Mouse (Mus musculus) liver, embryonic 14.5 days (tissue): ENCODE measurements around the gene Cox10. TPM values are rescaled to one million over a fixed set of nuclear protein-coding genes. Genes with fewer than 3 reads are reported as not detected.

ENCODE experiments used
- ATAC-seq: fragments of 200-750 bp; cut with Nextera tagmentation; 2 replicates; pipeline ENCODE4 v1.8.0; 2017; ENCODE audit warnings: moderate number of reproducible peaks, mild to moderate bottlenecking, moderate library complexity; ENCODE audit not compliant: insufficient read depth
- DNase-seq, 3 experiments: peaks; one replicate each; pipeline ENCODE4 v3.0.0-alpha.2; 2012 to 2013; ENCODE audit warnings: low read depth in 3 of 3, low spot score in 3 of 3
- H3K27ac ChIP-seq: fragments of 300-500 bp; sonication (generic); 2 replicates; pipeline ENCODE4 v1.5.1; 2014; ENCODE audit warnings: moderate library complexity, mild to moderate bottlenecking, control low read depth, inconsistent platforms
- H3K27me3 ChIP-seq: fragments of 300-500 bp; sonication (generic); 2 replicates; pipeline ENCODE4 v1.6.1; 2014; ENCODE audit warnings: mild to moderate bottlenecking, low read length, moderate library complexity; ENCODE audit not compliant: control insufficient read depth, insufficient read depth
- H3K36me3 ChIP-seq: fragments of 300-500 bp; sonication (generic); replicated peaks from 2 replicates; pipeline ENCODE4 v1.6.1; 2014; ENCODE audit warnings: low read depth; ENCODE audit not compliant: control insufficient read depth, insufficient read depth
- H3K4me1 ChIP-seq, 2 experiments: fragments of 200-500 bp in 1 of 2; fragments of 300-500 bp in 1 of 2; sonication (generic) in 1 of 2; replicated peaks; 2 replicates each; pipeline ENCODE4 v1.6.1; 2012 to 2014; ENCODE audit warnings: antibody characterized with exemption in 1 of 2, inconsistent platforms in 1 of 2, low read length in 1 of 2; ENCODE audit not compliant: control insufficient read depth in 2 of 2, insufficient read depth in 2 of 2
- H3K4me2 ChIP-seq: fragments of 300-500 bp; sonication (generic); 2 replicates; pipeline ENCODE4 v1.6.1; 2014; ENCODE audit warnings: low read depth, mild to moderate bottlenecking, control low read depth, moderate library complexity
- H3K4me3 ChIP-seq, 2 experiments: fragments of 200-500 bp in 1 of 2; fragments of 300-500 bp in 1 of 2; sonication (generic) in 1 of 2; 2 replicates each; pipeline ENCODE4 v1.5.1; 2012 to 2014; ENCODE audit warnings: low read depth in 2 of 2, low read length in 2 of 2, mild to moderate bottlenecking in 2 of 2, control low read depth in 1 of 2, inconsistent platforms in 1 of 2, moderate library complexity in 1 of 2; ENCODE audit not compliant: insufficient read depth in 1 of 2
- H3K9ac ChIP-seq: fragments of 300-500 bp; sonication (generic); replicated peaks from 2 replicates; pipeline ENCODE4 v1.6.1; 2014; ENCODE audit warnings: mild to moderate bottlenecking, control low read depth, moderate library complexity
- H3K9me3 ChIP-seq: fragments of 300-500 bp; sonication (generic); 2 replicates; pipeline ENCODE4 v1.6.1; 2016; ENCODE audit warnings: low read length, mixed read lengths; ENCODE audit not compliant: control insufficient read depth
- CTCF ChIP-seq: IDR thresholded peaks from 2 replicates; pipeline ENCODE4 v1.5.1; 2016; ENCODE audit warnings: antibody characterized with exemption, low read depth, control low read depth
- EP300 ChIP-seq: IDR thresholded peaks from 2 replicates; pipeline ENCODE4 v1.6.1; 2016; ENCODE audit warnings: antibody characterized with exemption, low read depth
- WGBS: fragments of 180-500 bp; shearing (Covaris S2); extraction: QIAGEN DNeasy Blood & Tissue Kit; methylation state at CpG from one replicate; pipeline ENCODE4 v1.1.7; 2014; ENCODE audit not compliant: insufficient replicate concordance; 5-methylcytosine and 5-hydroxymethylcytosine counted together
- polyA plus RNA-seq, 2 experiments: library from polyadenylated mRNA; depleted of rRNA in 1 of 2; stranded (reverse) in 1 of 2; unstranded in 1 of 2; fragments of >200 nt; fragmentation: Nextera tagmentation in 1 of 2; extraction: Ambion mirVana in 1 of 2; gene quantifications; 2 replicates each; pipeline versions ENCODE4 v1.2.1 to v1.2.3; 2012 to 2014

The Cox10 gene
- polyA plus RNA-seq, 2 experiments, result 4.3 to 9.2 TPM

DNA sequence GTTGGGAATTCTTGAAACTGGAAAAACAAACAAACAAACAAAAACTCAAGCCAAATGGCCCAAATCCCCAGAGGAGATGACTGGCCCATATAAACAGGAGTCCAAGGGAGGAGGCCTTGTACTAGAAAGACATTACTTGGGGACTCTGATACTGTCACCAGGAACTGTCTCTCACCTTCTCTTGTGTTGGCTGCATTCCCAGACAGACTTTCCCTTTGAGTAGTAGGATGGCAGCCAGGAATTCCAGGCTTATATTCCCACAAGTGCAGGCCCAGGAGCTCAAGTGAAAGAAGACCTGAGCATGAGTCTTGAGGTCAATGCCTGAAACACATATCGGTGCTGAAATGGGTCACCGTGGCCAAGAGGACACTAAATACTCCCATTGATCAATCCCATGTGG is 132.2 kb downstream of the Cox10 start:
- Histone ChIP-seq H3K4me1 (0 out of 4 replicates have a peak, but pooled peaks cover 0 to 2% of the 10 kb centered on the region in 2 experiments), H3K4me2 (no peak overlapping the region), H3K4me3 (no peak overlapping the region), H3K9ac (no peak overlapping the region), H3K36me3 (no peaks in the 10 kb centered on the region), H3K27me3 (no peaks in the 10 kb centered on the region), H3K9me3 (no peaks in the 10 kb centered on the region), H3K27ac (no peak overlapping the region)
- 82% methylated on average over 2 of the region's 2 CpGs for WGBS
- TF ChIP-seq EP300 (no peak), CTCF (no peak)
- no peak for DNase-seq
- ATAC-seq, result no peak

DNA sequence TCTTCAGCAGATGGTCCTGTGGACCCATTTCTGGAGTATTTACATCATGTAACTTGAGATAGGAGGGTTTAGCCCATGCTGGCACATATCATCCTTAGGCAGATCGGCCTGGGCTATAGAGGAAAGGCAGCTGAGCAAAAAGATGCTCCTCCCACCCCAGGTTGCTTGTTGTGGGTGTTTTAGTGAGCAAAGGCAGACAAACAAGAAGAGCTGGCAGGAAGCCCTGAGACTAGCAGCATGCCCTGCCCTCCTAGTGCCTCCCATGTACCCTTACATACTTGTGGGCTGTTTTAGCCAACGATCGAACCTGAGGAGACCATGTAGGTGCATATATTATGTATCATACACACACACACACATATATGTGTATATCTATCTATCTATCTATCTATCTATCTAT is 135.3 kb downstream of the Cox10 start:
- Histone ChIP-seq H3K27me3 (no peaks in the 10 kb centered on the region), H3K4me3 (no peak overlapping the region), H3K27ac (no peak overlapping the region), H3K9ac (no peak overlapping the region), H3K9me3 (no peaks in the 10 kb centered on the region), H3K36me3 (no peaks in the 10 kb centered on the region), H3K4me2 (no peak overlapping the region), H3K4me1 (no peaks in the 10 kb centered on the region)
- no peak for DNase-seq
- TF ChIP-seq EP300 (no peak), CTCF (no peak)
- ATAC-seq, result no peak
- 73% methylated on average over 3 of the region's 3 CpGs for WGBS

DNA sequence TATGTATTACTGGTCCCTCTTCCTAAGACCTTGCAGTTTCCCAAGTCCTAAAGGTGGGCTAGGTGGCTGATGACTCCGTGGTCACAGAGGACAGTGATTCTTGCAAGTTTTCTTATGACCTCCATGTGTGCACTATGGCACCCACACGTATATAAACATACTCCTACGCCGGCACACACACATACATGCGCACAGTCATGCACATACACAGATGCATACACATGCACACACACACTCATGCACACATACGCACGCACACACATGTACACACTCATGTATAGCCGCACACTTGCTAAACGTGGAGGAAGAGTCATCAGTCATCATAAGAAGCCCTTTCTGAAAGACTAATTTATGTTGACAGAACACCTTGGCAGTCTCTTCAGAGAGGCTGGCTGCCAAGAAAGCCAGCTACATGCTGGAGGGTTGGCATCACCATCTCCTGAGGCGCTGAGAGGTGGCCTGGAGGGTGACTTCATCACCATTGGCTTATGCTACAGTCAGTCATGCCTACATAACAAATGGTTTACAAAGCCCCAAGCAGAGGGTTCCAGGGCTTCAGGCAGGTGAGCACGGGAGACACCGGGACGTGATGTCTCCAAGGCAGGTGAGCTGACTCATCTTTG is 135.9 kb downstream of the Cox10 start:
- Histone ChIP-seq H3K4me2 (no peak overlapping the region), H3K9me3 (no peaks in the 10 kb centered on the region), H3K27me3 (no peaks in the 10 kb centered on the region), H3K4me3 (no peak overlapping the region), H3K27ac (no peak overlapping the region), H3K4me1 (no peaks in the 10 kb centered on the region), H3K36me3 (no peaks in the 10 kb centered on the region), H3K9ac (no peak overlapping the region)
- 78% methylated on average over 13 of the region's 13 CpGs for WGBS
- ATAC-seq (no peak), DNase-seq (no peak)
- TF ChIP-seq CTCF (no peak), EP300 (no peak)

DNA sequence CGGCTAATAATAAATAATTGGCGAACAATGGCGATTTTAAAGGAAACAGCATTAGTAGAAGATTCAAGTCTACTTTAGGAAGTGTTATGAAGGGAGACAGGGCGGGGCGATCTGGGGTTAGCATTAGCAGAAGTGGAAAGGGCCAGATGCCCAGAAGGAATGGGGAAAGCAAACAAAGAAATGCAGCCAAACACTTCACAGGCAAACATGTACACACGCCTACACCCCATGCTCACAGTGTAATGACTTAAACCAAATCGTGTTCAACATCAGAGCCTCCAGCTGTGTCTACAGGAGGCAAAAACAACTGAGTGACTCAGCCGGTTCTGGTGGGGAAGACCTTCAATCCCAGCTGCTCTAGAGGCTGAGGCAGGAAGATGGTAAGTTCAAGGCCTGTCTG is 137.1 kb downstream of the Cox10 start:
- H3K9me3 ChIP-seq, result no peaks in the 10 kb centered on the region
- WGBS, result 54% methylated on average over 8 of the region's 8 CpGs
- DNase-seq, result no peak
- H3K36me3 ChIP-seq, result no peaks in the 10 kb centered on the region
- H3K27me3 ChIP-seq, result no peaks in the 10 kb centered on the region
- no peak overlapping the region for H3K4me3 ChIP-seq
- ATAC-seq, result no peak
- no peak for TF ChIP-seq CTCF
- no peak for TF ChIP-seq EP300
- no peak overlapping the region for H3K27ac ChIP-seq
- no peak overlapping the region for H3K9ac ChIP-seq
- no peak overlapping the region for H3K4me2 ChIP-seq
- no peaks in the 10 kb centered on the region for H3K4me1 ChIP-seq

DNA sequence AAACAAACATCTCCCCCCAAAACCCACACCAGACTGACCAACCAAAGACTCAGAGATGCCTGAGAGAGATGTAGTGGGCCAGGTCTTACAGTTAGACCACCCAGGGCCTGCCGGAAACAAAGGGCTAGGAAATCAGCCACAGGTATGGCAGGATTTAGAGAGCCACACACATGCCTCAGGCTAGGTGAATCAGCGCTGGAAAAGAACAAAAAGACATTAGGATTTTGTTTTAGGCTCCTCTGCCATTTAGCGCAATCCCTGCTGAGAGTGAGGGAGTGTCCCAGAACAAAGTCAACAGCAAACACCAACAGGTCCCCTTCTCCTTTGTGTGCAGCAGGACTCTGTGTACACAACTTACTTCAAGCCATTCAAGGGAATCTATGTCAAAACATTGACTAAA is 142.6 kb downstream of the Cox10 start:
- ATAC-seq, result no peak
- no peaks in the 10 kb centered on the region for H3K36me3 ChIP-seq
- no peak for TF ChIP-seq CTCF
- no peak for TF ChIP-seq EP300
- no peak overlapping the region for H3K4me2 ChIP-seq
- H3K27me3 ChIP-seq, result no peaks in the 10 kb centered on the region
- 50% methylated on average over 3 of the region's 3 CpGs for WGBS
- no peak overlapping the region for H3K9ac ChIP-seq
- H3K4me3 ChIP-seq, result no peak overlapping the region
- DNase-seq, result no peak
- H3K27ac ChIP-seq, result no peak overlapping the region
- H3K4me1 ChIP-seq, result no peaks in the 10 kb centered on the region; a peak in 1 of 4 replicates
- H3K9me3 ChIP-seq, result no peaks in the 10 kb centered on the region
